Mouse (Mus musculus) thymus, postnatal 14 days (tissue): ENCODE measurements around the gene Ttc27.
"Not testable (repeated sequence)": the region's sequence is repeated elsewhere in the genome, so short reads cannot be mapped to it uniquely, and the experiment has no call there.

ENCODE experiments used
- DNase-seq: peaks from one replicate; pipeline ENCODE4 v3.0.0; 2021

Gene Ttc27

GRCm38 (mm10) chr17:74717618-74718151 is at the start of gene Ttc27:
TSS of gene Ttc27 (plus strand) at chr17:74717732.
- DNase-seq: peak; percentile 96

GRCm38 (mm10) chr17:74668010-74668409 is 49.5 kb upstream of the Ttc27 start:
- DNase-seq: no peak

GRCm38 (mm10) chr17:74670031-74670430 is 47.5 kb upstream of the Ttc27 start:
- DNase-seq: no peak

GRCm38 (mm10) chr17:74672446-74672845 is 45.1 kb upstream of the Ttc27 start:
- DNase-seq: no peak

GRCm38 (mm10) chr17:74673251-74673650 is 44.3 kb upstream of the Ttc27 start:
- DNase-seq: peak; percentile 39

GRCm38 (mm10) chr17:74678061-74678460 is 39.5 kb upstream of the Ttc27 start:
- DNase-seq: no peak

GRCm38 (mm10) chr17:74684927-74685326 is 32.6 kb upstream of the Ttc27 start:
- DNase-seq: no peak

GRCm38 (mm10) chr17:74688555-74688954 is 29.0 kb upstream of the Ttc27 start:
- DNase-seq: no peak

- DNase-seq: no peak
Measured at GRCm38 (mm10) chr17:74689406-74689805, 28.1 kb upstream of the Ttc27 start.

GRCm38 (mm10) chr17:74701661-74702060 is 15.9 kb upstream of the Ttc27 start:
- not testable (repeated sequence) for DNase-seq

GRCm38 (mm10) chr17:74705480-74705879 is 12.1 kb upstream of the Ttc27 start:
- no peak for DNase-seq

GRCm38 (mm10) chr17:74706593-74706992 is 10.9 kb upstream of the Ttc27 start:
- DNase-seq: no peak

- DNase-seq: no peak
Measured at GRCm38 (mm10) chr17:74707637-74708152, 9.8 kb upstream of the Ttc27 start.

GRCm38 (mm10) chr17:74710731-74711130 is 6.8 kb upstream of the Ttc27 start:
- DNase-seq: no peak

GRCm38 (mm10) chr17:74711627-74712026 is 5.9 kb upstream of the Ttc27 start:
- no peak for DNase-seq

GRCm38 (mm10) chr17:74715128-74715527 is 2.4 kb upstream of the Ttc27 start:
- no peak for DNase-seq

- DNase-seq: no peak
Measured at GRCm38 (mm10) chr17:74715724-74716123, 1.8 kb upstream of the Ttc27 start.

GRCm38 (mm10) chr17:74716643-74717042 is 889 bp upstream of the Ttc27 start:
- no peak for DNase-seq

GRCm38 (mm10) chr17:74717091-74717617 is 378 bp upstream of the Ttc27 start:
- DNase-seq: no peak

GRCm38 (mm10) chr17:74732872-74733271 is 15.3 kb downstream of the Ttc27 start:
- DNase-seq: peak; percentile 20

- no peak for DNase-seq
Measured at GRCm38 (mm10) chr17:74735392-74735791, 17.9 kb downstream of the Ttc27 start.

- DNase-seq: no peak
Measured at GRCm38 (mm10) chr17:74749659-74750058, 32.1 kb downstream of the Ttc27 start.

- no peak for DNase-seq
Measured at GRCm38 (mm10) chr17:74751026-74751425, 33.5 kb downstream of the Ttc27 start.

- peak; percentile 11 for DNase-seq
Measured at GRCm38 (mm10) chr17:74752906-74753627, 35.5 kb downstream of the Ttc27 start.
